Mouse (Mus musculus) kidney, postnatal 0 days (tissue): ENCODE data around the gene Ipcef1. TPM values are rescaled to one million over a fixed set of nuclear protein-coding genes. Genes with fewer than 3 reads are reported as not detected.

Source experiments
- ATAC-seq: fragments of 200-750 bp; cut with Nextera tagmentation; replicated peaks from 2 replicates; pipeline ENCODE4 v1.8.0; 2017; ENCODE audit warnings: low read depth, moderate number of reproducible peaks, moderate TSS enrichment, moderate library complexity; ENCODE audit not compliant: low FRiP score
- DNase-seq: peaks from one replicate; pipeline ENCODE4 v3.0.0-alpha.2; 2016; ENCODE audit warnings: low spot score
- H3K27ac ChIP-seq: fragments of 300-500 bp; sonication (generic); 2 replicates; pipeline ENCODE4 v1.5.1; 2014; ENCODE audit warnings: mild to moderate bottlenecking
- H3K27me3 ChIP-seq: fragments of 300-500 bp; sonication (generic); 2 replicates; pipeline ENCODE4 v1.6.1; 2014; ENCODE audit warnings: low read length, mixed read lengths; ENCODE audit not compliant: insufficient read depth
- H3K36me3 ChIP-seq: fragments of 300-500 bp; sonication (generic); 2 replicates; pipeline ENCODE4 v1.6.1; 2014; ENCODE audit warnings: low read length, mixed read lengths; ENCODE audit not compliant: insufficient read depth
- H3K4me1 ChIP-seq: fragments of 300-500 bp; sonication (generic); replicated peaks from 2 replicates; pipeline ENCODE4 v1.6.1; 2014; ENCODE audit warnings: antibody characterized with exemption, low read length, mixed read lengths; ENCODE audit not compliant: insufficient read depth
- H3K4me2 ChIP-seq: fragments of 300-500 bp; sonication (generic); 2 replicates; pipeline ENCODE4 v1.6.1; 2014; ENCODE audit warnings: mild to moderate bottlenecking, low read length, moderate library complexity, mixed read lengths
- H3K4me3 ChIP-seq: fragments of 300-500 bp; sonication (generic); replicated peaks from 2 replicates; pipeline ENCODE4 v1.5.1; 2014; ENCODE audit warnings: low read depth, low read length
- H3K9ac ChIP-seq: fragments of 300-500 bp; sonication (generic); 2 replicates; pipeline ENCODE4 v1.6.1; 2014; ENCODE audit warnings: low read depth, low read length
- H3K9me3 ChIP-seq: fragments of 300-500 bp; sonication (generic); replicated peaks from 2 replicates; pipeline ENCODE4 v1.6.1; 2016; ENCODE audit warnings: low read length, inconsistent platforms, mixed read lengths
- CTCF ChIP-seq: IDR thresholded peaks from 2 replicates; pipeline ENCODE4 v1.5.1; 2016; ENCODE audit warnings: antibody characterized with exemption, low read depth, mild to moderate bottlenecking, moderate library complexity
- WGBS: fragments of 180-500 bp; shearing (Covaris S2); extraction: QIAGEN DNeasy Blood & Tissue Kit; methylation state at CpG from one replicate; pipeline ENCODE4 v1.1.7; 2014; 5-methylcytosine and 5-hydroxymethylcytosine counted together
- polyA plus RNA-seq: library from polyadenylated mRNA; unstranded; fragments of >200 nt; fragmentation: Nextera tagmentation; extraction: Ambion mirVana; gene quantifications from 2 replicates; pipeline ENCODE4 v1.2.1, GENCODE M21; 2015

Ipcef1 gene
- polyA plus RNA-seq, 1 experiment from 2014 or later = 2.6 TPM

- Histone ChIP-seq H3K9me3 (no peaks in the 10 kb centered on the region), H3K4me2 (no peak overlapping the region), H3K36me3 (no peaks in the 10 kb centered on the region), H3K4me1 (no peaks in the 10 kb centered on the region), H3K9ac (no peak overlapping the region), H3K27ac (no peak overlapping the region), H3K4me3 (no peak overlapping the region), H3K27me3 (no peaks in the 10 kb centered on the region)
- WGBS = 80% methylated on average over 1 of the region's 1 CpGs
- DNase-seq (no peak), ATAC-seq (no peak)
- no peak for TF ChIP-seq CTCF
Measured at GRCm38 (mm10) chr10:6842225-6842624, 210.1 kb downstream of the Ipcef1 start.

Other genes starting within 250 kb of the Ipcef1 start
- 18.3 and 19.0 TPM in 2 replicates for gene Cnksr3, start 159.8 kb upstream of the Ipcef1 start, polyA plus RNA-seq